Mouse (Mus musculus) megakaryocyte, adult 5-6 weeks (primary cell): ENCODE measurements around the gene Slc38a3. TPM values are rescaled to one million over a fixed set of nuclear protein-coding genes. Genes with fewer than 3 reads are reported as not detected.

Experiments
- ATAC-seq: 2 replicates; pipeline ENCODE4 v1.8.0; 2016; ENCODE audit warnings: mild to moderate bottlenecking, inconsistent platforms; ENCODE audit not compliant: poor library complexity, severe bottlenecking
- total RNA-seq, 2 experiments: library from RNA; stranded (forward) in 1 of 2; stranded (reverse) in 1 of 2; fragments of 153-499, 151-499 nt in 1 of 2; fragments of 221-1000, 200-1000 nt in 1 of 2; gene quantifications; 2 replicates each; pipeline versions ENCODE4 v1.2.3 to v1.2.4; 2015 to 2017

The Slc38a3 gene
- not detected in 2 replicates for total RNA-seq (2015)
- total RNA-seq (2017) = not detected in 2 replicates

DNA sequence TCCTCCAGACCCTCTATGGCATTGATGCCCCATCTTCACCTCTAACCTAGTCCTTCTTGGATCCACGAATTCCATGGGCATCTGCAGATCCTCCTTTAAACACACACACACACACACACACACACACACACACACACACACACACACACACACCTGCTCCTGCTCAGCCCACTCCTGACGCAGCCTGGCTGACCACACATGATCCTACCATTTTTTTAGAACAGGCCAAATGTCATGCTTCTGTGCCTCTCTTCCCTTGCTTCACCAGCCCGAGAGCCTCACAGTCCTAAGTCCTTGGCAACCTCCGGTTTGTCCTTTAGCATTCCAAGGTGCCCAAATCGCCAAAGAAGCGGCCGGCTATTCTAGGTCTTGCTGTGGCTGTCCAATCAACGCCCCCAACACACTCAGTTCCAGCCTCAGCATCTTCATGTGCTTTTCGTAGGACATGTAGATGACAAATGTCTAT is at the start of gene Slc38a3:
Gene Slc38a3 (minus strand): TSS at position 51 of the 466 bp plus-strand sequence.
- no peak for ATAC-seq

DNA sequence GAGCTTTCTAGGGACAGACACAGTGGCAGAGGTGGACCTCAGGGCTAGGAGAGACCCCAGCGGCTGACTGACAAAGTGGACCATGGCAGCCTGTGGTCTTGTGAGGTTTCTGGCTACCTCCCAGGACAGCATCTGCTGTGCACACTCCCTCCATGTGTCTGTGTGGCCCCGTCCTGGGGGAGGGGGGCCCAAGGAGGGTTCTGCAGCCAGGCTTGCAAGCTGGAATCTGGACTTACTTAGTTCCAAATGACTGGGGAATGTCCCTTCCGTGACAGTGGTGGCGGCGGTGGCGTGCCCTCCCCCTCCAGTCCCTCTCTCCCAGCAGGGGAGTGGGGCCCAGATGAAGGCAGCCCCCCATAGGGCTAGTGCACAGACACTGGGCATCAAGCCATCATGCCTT is 47.6 kb upstream of the Slc38a3 start:
- no peak for ATAC-seq

DNA sequence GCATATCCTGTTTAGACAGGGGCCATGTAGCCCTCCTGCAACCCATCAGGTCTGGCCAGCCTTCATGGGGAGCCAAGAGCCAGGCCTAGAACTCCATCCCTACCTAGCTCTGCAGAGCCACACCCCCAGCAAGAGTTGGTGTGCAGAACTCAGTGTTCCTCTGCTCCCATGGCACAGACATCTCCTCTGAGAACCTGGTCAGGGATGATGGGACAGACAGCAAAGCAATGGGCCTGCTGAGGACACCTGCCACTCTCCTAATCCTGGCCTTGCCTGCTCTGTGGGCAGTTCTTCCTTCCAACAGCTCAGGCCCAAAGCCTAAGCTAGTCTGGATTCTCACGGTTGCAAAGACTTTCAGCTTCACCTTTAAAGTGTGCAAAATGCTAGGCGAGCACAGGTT is 46.3 kb upstream of the Slc38a3 start:
- ATAC-seq = no peak

DNA sequence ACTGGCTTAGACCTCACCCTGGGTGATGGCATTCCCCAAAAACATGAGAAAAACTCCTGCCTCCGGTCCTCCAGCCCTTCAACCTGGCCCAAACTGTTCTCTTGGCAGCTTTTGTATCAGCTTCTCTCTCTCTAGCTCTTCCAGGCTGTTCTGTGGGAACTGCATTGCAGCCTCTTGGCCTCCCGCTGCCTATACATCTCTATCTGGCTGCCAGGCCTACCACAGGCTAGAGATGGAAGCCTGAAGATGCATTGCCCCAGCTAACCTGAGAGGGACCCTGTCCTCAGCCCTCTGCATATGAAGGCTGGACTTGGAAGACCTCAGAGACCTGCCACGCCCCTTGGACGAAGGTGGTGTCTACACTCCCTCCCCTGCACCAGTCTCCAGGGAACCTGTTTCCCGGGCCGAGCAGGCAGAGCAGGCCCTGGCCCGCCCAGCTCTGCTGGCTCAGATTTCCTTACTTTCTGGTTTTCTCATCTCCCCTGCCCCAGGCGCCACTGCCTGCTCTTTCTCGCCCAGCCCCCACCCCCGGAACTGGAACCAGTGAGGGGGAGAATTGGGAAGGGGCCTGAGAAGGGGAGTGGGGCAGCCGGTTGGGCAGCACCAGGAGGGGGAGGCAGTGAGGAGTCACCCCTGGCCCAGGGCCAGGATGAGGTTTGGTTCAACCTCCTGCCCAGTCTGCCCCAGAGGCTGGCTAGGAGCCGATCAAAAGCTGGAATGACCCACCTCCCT is 45.1 kb upstream of the Slc38a3 start:
- no peak for ATAC-seq

DNA sequence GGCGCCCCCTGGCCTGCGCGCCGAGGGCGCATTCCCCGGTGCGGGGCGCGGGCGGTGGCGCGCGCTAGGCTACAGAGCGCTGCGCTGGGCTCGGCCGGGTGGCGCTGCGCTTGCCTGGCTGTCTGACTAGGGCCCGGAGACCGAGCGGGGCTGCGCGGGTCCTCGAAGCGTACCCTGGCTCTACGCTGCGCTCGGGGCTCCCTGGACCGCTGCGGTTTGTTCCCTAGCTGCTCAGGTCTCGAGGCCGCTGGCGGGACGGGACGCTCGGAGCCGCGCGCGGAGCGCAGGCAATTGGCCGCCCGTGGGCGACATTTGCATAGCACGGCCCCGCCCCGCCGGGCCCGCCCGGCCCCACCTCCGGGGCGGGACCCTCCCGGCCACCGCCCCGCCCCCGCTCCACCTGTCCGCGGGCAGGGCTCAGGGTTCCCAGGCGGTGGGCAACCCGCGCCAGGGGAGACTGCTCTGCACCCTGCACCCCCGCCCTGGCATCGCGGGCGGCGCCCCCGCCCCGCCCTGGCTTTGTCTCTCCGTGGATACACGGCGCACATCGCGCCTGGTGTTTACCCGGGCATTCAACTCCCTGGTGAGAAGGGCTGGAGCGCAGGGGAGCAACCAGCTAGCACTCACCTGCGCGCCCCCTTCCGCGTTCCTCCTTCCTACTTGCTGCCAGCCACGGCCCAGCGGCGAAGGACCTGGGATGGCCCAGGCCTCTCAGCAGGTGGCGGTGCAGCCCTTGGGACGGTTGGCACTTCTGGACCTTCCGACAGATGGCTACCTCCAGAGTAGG is 40.6 kb upstream of the Slc38a3 start, which contains the start of gene Sema3f:
Gene Sema3f (minus strand): TSS at position 779 of the 787 bp plus-strand sequence.
- peak; percentile 79 for ATAC-seq

DNA sequence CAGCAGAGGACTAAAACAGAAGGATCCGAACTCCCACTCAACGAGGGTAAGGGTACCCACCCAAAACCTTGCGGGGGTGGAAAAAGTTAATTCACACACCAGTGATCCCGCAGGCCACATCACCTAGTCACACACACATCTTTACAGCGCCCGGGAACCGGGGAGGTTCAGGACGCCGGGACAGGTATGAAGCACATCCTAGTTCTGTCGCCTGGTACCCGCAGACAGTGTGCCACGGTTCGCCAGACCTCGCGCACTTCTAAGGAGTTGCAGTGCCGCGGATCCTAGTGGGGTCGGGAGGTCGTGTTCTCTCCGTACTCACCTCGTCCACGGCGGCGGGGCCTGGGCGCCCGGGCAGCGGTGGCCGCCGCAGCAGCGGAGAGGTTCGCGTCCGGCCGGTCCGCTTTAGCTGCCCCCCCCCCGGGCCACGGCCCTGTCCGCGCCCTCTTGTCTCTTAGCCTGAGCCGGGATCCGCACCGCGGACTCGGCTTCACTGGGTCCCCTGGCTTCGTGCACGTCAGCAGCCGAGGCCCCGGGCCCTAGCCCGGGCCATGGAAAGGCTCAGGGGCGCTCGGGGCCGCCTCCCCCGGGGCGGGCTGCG is 39.9 kb upstream of the Slc38a3 start:
- ATAC-seq = no peak

DNA sequence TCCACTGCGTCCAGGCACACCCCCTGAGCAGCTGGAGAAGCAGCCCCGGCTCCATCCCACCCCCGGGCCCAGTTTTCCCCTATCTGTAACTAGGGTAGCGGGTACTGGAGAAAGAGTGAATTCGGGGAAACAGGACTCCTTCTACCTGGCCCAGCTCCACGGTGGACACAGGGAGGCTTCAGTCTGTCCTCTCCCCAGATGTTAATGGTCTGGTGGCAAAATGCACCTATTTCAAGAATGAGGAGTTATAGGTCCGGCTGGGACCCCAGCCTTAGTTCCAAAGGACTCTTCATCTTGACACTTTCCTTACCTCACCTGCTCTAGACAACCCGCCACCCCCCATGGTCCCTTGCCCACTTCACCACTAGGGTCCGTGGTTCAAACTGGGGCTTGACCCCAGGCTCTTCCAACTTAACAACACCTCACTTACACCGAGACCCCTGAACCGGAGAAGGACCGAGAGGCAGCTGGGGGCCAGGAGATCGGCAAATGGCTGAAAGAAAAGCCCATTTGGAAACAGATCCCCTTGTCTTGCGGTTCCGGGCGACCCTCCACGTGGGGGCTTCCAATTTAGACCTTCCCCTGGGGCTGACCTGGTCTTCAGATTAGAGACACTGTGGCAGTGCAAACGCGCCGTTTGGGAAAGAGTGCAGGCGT is 39.2 kb upstream of the Slc38a3 start:
- no peak for ATAC-seq

DNA sequence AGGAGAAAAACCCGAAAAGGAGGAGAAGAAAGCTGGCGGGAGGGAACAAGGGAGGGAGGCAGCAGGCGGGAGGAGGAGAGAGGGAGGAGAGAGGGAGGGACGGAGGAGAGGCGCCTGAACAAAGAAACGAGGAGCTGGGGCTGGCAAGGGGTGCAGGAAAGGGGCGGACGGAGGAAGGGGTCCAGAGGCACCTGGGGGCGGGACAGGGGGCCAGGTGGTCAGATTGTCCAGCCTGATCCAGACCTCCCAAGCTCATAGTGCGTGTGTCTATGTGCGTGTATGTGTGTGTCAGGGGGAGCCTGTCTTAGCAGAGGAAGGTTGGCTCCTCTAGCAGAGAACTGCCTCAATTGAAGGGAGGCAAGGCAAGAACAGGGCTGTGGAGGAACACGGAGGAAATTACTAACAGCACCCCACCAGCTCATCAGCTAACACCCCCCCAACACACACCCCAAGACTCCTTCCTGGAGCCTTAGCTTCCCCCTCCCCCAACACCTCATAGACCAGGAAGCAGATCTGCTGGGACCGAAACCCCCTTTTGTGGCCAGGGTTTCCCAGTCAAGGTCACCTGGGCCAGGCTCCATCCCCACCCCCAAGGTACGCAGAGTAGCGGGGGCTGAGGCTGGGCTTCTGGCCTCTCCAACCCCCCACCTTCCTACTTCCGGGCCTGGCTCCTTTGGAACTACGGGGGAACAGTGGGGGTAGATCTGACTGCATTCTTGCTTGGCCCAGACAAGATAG is 38.5 kb upstream of the Slc38a3 start:
- ATAC-seq = no peak

DNA sequence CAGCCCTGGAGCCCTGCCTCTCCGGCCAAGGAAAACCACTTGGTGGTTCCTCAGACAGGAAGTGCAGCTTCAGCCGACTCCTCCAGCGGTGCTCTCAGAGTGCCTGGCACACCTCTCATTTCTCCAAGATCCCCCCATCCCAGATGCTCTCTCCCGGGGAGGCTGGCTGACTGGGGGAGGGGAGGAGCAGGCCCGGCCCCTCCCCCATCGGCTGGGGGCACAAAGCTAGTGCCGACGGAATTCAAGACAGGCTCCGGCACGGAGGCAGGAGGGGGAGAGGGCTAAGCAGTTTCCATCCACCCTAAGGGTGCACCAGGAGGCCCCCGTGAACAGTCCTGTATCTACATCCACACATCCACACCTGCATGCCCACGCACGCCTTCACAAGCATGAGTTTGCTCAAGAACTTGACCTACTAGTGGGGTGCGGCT is 37.5 kb upstream of the Slc38a3 start:
- no peak for ATAC-seq

DNA sequence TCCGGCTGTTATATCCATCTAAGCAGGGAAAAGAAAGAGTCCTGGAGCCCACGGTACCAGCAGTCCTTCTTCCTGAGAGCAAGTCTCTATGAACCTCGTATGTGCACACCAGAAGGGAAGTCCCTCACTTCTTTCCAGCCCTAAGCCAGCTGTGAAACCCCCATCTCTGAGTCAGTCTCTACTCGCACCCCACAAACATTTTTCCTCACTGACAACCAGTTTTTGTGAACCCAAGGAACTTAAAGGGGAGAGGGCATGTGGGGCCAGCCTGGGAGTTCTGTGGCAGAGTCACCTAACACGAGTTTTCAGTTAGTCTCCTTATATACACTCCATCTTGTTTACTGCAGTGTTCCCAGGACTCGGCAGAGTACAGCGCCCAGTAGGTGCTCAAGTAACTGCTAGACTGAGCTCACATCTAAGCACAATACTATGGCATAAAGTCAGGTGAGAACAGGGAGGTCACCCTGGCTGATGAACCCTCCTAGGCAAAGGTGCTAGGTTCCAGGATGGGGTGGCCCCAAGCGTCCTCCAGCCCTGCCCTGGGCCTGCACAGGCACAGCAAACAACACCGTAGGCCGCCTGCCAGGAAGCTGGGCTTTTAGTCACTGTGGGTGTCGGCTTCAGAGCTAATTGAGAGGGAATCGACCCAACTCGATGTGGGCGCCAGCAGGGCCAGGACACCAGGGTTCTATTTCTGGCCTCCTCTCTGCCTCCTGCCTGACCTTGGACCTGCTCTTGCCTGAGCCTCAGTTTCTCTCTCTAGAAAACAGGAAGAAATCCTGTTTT is 34.2 kb upstream of the Slc38a3 start:
- no peak for ATAC-seq

DNA sequence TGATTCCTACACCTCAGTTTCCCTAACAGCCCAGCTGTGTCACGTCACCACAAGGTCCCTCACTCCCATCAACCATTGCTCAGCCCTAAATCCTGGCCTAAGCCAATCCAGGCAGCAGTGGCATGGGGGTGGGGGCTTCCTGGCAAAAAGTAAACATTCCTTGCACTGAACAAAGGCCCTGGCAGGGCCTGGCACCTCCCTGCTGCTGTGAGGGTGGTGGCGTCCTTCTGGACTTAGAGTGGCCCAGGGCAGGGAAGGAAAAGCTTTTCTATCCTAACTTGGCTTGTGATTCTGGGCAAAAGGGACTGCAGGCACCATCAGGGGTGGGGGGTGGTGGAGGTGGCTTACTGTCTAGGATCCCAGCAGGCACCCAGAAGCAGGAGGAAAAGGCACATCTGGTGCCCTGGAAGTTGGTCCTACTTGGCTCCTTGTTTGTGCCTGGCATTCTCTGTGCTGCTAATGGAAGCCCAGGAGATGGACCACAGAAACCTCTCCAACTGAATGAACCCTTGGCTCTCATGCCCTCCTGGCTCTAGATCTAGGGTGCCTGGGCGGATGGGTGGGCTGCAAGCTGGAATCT is 33.4 kb upstream of the Slc38a3 start:
- ATAC-seq = no peak

DNA sequence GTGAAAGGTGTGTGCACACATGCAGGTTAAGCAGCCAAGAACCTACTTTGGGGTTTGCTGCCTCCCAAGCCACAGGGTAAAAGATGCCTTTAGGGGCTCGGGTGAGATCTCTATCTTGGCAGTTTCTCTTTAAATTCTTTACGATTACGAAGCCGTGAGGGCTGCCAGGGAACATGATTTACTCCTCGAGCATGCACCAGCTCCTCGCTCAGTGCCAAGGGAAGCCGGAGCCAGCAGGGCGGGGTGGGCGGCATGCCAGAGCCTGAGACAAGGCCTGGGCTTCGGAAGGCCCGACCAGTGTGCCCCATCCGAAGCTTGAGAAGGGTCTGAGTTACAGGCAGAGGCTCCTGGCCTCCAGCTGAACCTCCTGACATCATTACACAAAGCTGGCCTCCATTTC is 32.3 kb upstream of the Slc38a3 start:
- ATAC-seq = no peak

DNA sequence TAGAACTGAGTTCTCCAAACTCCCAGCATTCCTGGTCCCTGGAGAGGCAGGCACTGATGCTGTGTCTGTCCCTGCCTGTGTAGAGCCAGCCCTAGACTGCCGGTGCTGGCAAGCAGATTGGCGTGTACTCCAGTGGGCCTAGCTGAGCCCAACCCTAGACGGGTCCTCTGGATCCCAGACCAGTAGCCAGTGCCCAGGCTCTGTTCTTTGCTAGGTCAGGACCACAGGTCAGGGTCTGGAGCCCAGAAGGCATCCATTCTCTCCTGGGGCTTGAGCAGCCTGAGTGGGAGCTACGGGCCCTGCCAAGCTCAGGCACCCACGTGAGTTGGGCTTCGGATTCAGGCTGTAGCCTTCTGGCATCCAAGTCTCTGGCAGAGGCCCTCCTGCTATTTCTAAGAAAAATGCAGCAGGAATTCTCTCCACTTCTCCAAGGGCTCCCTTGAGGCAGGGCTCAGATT is 30.8 kb upstream of the Slc38a3 start:
- no peak for ATAC-seq

DNA sequence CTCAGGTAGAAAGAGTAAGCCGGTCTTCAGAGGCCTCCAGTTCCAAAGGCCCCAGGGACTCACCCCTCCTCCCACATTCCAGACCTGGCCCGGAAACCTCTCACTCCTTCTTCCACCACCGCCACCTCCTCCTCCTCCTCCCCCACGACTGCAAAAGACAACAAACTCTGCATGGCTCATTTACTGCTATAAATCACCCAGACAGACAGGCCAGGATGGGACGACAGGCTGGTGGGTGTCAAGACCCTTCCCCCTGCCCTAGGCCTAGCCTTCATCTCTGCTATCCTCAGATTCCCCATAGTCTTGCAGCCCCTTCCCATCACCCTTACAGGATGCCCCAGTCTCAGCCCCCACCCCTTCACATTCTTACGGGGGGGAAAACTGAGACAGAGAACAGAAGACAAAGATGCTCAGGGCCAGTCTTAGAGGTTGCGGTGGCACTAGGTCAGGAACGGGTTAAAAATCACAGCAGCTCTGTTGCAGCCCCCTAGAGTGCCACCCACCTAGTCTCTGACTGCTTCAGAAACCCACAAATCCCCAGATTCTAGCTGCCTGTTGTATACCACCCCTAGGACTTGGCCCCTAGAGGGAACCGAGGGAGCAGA is 30.1 kb upstream of the Slc38a3 start:
- no peak for ATAC-seq

DNA sequence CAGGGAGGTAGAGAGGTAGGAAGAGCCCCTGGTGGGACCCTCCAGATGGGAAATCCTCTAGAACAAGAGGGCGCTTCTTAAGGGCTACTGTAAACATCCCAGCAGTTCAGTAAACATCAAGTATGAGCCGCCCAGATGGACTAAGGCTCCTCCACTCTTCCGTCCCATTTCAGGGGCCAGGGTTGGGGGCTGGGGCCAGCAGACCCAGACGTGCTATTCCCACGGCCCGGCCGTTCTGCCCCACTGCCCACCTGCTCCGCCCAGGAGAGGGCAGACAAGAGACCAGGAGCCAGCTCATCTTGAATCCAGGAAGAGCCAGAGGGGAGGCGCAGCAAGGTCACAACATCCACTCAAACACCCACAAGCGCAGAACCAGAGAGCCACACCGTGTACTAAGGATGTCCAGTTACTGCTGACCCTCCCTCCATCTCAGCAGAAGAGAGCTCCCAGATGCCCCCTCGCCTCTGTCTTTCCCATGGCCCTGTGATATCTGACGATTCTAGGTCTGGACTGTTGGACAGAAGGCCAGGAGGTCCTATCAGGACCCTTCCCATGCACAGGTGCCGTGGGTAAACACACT is 29.4 kb upstream of the Slc38a3 start:
- no peak for ATAC-seq

DNA sequence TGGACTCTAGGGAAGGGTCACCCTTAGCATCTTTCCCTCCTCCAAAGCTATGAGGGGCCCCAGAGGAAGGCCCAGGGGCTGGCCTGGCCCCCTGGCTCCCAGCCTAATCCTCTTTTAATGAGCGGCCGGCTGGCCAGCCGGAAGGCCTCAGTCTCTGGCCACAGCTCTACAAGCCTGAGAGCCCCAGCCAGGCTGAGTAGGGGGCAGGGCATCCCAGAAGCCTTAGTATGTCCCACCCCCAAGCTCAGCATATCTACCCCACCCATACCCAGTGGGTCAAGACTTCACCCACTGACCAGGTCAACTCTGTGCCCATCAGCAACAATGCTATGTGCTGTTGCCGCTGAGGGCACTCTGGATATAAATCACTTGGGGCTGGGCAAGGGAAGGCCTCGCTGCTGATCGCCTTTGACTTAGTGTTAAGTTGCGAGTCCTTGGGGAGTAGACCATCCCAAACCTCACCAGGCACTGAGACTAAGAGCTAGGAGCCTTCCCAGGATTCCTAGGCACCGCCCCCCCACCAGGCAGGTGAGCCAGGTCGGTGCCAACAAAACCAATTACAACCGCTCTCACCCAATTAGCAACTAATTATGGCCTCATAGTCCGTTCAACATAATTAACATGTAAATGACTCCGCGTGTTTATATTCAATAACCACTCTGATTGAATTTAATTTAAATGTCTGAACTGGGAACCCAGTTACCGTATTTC is 28.6 kb upstream of the Slc38a3 start:
- ATAC-seq = no peak

DNA sequence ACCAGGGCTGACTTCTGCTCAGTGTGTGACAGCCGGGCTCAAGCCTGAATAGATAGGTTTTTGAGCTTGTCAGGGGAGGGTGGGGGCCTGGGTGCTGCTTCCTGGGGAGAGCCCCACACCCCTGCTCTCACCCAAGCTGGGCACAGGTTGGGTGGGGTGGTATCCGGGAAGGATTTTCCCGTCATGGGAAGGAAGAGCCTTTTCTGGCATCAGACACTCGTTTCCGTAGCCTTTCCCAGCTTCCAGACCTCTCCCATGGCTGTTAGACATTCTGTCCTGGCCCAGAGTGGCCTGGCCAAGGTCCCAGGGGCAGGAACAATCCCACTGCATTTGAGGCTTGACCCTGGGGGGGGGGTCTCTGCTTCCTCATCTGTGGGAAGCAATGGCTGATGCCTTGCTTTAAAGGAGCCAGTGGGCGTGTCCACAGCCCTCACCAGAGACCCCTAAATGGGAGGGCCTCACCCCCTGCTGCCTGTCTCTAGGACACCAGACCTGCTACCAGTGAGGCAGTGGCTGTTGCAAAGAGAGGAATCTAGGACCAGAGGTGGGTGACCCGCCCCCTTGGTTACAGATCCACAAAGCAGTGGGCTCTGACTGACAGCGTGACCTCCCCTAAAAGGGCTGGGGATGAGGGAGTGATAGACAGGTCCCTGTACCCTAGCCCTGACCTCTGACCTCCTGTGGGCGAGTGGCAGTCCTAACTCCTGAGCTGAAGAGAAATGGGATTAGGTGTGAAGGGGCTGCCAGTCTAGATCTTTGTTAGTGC is 27.7 kb upstream of the Slc38a3 start:
- ATAC-seq = no peak
